Mouse (Mus musculus): ENCODE results near the gene Cmss1. TPM values are rescaled to one million over a fixed set of nuclear protein-coding genes. Genes with fewer than 3 reads are reported as not detected.
"Not testable (repeated sequence)": the region's sequence is repeated elsewhere in the genome, so short reads cannot be mapped to it uniquely, and the experiment has no call there.

Gene Cmss1
- polyA plus RNA-seq, 1 experiment from 2014 or later, result 40.5 TPM

GRCm38 (mm10) chr16:57416049-57416448 lies 190.6 kb downstream of the Cmss1 start:
- H3K9me3 ChIP-seq (replicated peaks), result no peaks in the 10 kb centered on the region
- H3K9ac ChIP-seq, result no peak overlapping the region
- H3K4me3 ChIP-seq, result no peak overlapping the region
- no peaks in the 10 kb centered on the region for H3K36me3 ChIP-seq
- ATAC-seq (ENCODE audit: low FRiP score), result no peak
- no peaks in the 10 kb centered on the region for H3K4me1 ChIP-seq
- no peak overlapping the region for H3K4me2 ChIP-seq (replicated peaks)
- H3K27me3 ChIP-seq, result no peaks in the 10 kb centered on the region
- H3K27ac ChIP-seq, result no peak overlapping the region
- 47% methylated on average over 2 of the region's 2 CpGs for WGBS

DNA sequence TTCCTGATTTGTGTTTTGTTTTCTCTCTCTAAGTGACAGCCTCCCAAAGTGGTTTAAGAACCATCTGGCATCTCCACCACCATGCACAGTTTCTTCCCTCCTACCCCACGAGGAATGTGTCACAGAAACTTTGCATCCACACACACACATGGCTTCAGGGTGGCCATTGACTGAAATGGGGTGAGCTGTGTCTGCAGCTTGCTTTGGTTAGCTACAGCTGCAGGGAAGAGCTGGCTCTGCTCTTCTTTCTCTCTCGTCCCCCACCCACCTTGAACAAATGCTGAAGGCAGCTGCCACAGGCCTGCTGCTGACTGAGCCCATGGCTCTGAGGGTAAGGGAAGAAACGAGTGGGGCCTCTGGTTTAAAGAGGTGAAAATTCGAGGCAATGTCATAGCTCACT lies 193.9 kb downstream of the Cmss1 start:
- Histone ChIP-seq H3K4me2 (replicated peaks) (no peak overlapping the region), H3K4me3 (no peak overlapping the region), H3K9ac (no peak overlapping the region), H3K4me1 (no peaks in the 10 kb centered on the region), H3K27ac (no peak overlapping the region), H3K27me3 (no peaks in the 10 kb centered on the region), H3K9me3 (replicated peaks) (no peaks in the 10 kb centered on the region), H3K36me3 (no peaks in the 10 kb centered on the region)
- ATAC-seq (ENCODE audit: low FRiP score), result no peak
- 47% methylated on average over 4 of the region's 4 CpGs for WGBS

DNA sequence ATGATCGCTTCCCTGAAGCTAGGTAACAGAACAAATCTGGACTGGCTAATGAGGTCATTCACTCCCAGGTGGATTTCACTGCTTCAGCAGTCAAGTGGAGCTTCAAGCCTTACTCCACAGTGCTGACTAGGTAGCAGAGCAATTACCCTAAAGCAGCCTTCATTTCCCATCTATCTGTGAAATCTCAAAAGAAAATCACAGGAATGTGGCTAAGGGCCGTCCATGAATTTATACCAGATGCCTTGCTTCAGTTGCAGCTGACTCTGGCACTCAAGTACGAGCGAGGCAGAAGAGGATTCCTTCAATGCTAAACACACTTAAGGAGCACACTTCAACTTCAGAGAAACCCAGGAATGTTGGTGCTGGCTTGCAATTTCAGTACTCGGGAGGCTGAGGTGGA lies 202.8 kb downstream of the Cmss1 start:
- Histone ChIP-seq H3K9me3 (replicated peaks) (no peaks in the 10 kb centered on the region), H3K4me2 (replicated peaks) (no peak overlapping the region), H3K4me3 (no peak overlapping the region), H3K4me1 (no peaks in the 10 kb centered on the region), H3K27me3 (no peaks in the 10 kb centered on the region), H3K9ac (no peak overlapping the region), H3K36me3 (no peaks in the 10 kb centered on the region), H3K27ac (no peak overlapping the region)
- 68% methylated on average over 5 of the region's 5 CpGs for WGBS
- no peak for ATAC-seq (ENCODE audit: low FRiP score)

DNA sequence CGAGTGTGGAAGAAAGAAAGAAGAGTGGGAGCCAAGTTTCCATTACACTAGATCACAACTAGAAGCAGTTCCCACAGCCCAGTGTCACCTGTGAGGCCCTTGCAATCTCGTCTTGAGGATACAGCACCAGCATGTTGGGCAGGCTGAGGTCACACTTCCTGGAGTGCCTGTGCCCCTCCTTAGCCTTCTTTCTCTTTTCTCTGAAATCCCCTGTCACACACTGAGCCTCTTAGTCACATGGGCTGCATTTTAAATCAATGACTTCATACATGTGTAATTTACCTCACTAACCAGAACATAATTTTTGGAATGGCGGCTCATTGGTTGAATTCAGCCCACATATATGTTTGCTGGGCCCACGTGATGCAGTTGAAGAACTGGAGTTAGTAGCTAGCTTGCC lies 203.8 kb downstream of the Cmss1 start:
- H3K9me3 ChIP-seq (replicated peaks), result no peaks in the 10 kb centered on the region
- WGBS, result 82% methylated on average over 4 of the region's 4 CpGs
- no peak overlapping the region for H3K27ac ChIP-seq
- no peak overlapping the region for H3K4me3 ChIP-seq
- H3K4me2 ChIP-seq (replicated peaks), result no peak overlapping the region
- no peaks in the 10 kb centered on the region for H3K36me3 ChIP-seq
- no peaks in the 10 kb centered on the region for H3K4me1 ChIP-seq
- no peaks in the 10 kb centered on the region for H3K27me3 ChIP-seq
- ATAC-seq (ENCODE audit: low FRiP score), result no peak
- no peak overlapping the region for H3K9ac ChIP-seq

DNA sequence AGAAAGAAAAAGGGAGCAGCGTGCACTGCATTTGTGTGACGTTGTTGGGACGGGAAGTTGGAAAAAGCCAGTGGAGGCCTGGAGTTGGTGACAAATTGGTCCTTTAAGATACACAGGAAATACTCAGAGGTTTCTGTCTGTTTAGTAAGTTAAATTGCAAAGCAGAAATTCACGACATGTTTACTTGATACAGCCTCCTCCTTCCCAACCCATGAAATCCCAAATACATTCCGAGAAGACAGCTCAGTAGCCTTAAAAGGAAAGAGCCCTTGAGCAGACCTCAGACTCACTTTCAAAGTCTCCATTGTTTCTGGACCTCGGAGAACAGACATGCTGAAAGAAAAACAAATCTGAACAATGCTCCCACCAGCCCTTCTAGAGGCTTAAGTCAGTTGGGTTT lies 205.0 kb downstream of the Cmss1 start:
- Histone ChIP-seq H3K4me1 (no peaks in the 10 kb centered on the region), H3K9ac (no peak overlapping the region), H3K4me2 (replicated peaks) (no peak overlapping the region), H3K36me3 (no peaks in the 10 kb centered on the region), H3K9me3 (replicated peaks) (no peaks in the 10 kb centered on the region), H3K27me3 (no peaks in the 10 kb centered on the region), H3K27ac (no peak overlapping the region), H3K4me3 (no peak overlapping the region)
- WGBS, result 56% methylated on average over 6 of the region's 6 CpGs
- ATAC-seq (ENCODE audit: low FRiP score), result no peak

DNA sequence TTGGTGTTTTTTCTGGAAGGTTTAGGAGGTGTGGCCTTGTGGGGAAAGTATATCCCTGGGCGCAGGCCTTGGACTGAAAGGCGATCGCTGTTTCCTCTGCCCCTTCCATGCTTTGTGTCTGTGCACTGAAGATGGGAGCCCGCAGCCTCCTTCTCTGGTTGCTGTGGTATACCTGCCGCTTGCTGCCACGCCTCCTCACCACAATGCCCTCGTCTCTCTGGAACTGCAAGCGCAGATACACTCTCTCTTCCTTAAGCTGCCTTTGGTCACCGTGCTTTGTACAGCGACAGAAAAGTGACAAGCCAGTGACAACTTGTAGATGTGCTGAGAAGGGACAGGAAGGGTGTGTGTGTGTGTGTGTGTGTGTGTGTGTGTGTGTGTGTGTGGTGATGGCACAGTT lies 207.1 kb downstream of the Cmss1 start:
- no peak overlapping the region for H3K27ac ChIP-seq
- no peaks in the 10 kb centered on the region for H3K27me3 ChIP-seq
- no peaks in the 10 kb centered on the region for H3K36me3 ChIP-seq
- ATAC-seq (ENCODE audit: low FRiP score), result no peak
- H3K4me3 ChIP-seq, result no peak overlapping the region
- H3K4me2 ChIP-seq (replicated peaks), result no peak overlapping the region
- 87% methylated on average over 10 of the region's 10 CpGs for WGBS
- H3K9ac ChIP-seq, result no peak overlapping the region
- no peaks in the 10 kb centered on the region for H3K4me1 ChIP-seq
- H3K9me3 ChIP-seq (replicated peaks), result no peaks in the 10 kb centered on the region

- H3K9ac ChIP-seq, result no peak overlapping the region
- H3K4me3 ChIP-seq, result no peak overlapping the region
- 65% methylated on average over 18 of the region's 18 CpGs for WGBS
- H3K27me3 ChIP-seq, result no peaks in the 10 kb centered on the region
- H3K4me1 ChIP-seq, result no peaks in the 10 kb centered on the region
- 0 out of 2 replicates have a peak, but pooled peaks have one; percentile 38 for ATAC-seq (ENCODE audit: low FRiP score)
- no peak overlapping the region for H3K4me2 ChIP-seq (replicated peaks)
- H3K9me3 ChIP-seq (replicated peaks), result no peaks in the 10 kb centered on the region
- H3K36me3 ChIP-seq, result no peaks in the 10 kb centered on the region
- no peak overlapping the region for H3K27ac ChIP-seq
Observed at GRCm38 (mm10) chr16:57398387-57399214, 208.1 kb downstream of the Cmss1 start.

DNA sequence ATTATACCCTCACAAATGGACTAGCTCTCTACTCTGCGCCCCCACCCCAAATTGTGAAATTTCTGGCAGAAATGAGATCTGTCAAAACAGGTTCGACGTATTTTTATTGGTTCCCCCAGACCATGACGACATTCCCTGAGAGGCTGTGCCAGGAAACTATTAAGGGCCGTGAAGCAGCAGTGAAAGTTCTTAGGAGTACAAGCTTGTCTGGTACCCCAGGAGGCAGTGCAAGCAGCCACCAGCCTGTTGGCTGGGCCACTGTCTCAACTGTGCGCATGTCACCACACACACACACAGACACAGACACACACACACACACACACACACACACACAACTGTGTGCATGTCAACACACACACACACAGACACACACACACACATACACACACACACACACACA lies 208.8 kb downstream of the Cmss1 start:
- WGBS, result 87% methylated on average over 6 of the region's 6 CpGs
- Histone ChIP-seq H3K9ac (no peak overlapping the region), H3K27me3 (no peaks in the 10 kb centered on the region), H3K4me2 (replicated peaks) (no peak overlapping the region), H3K9me3 (replicated peaks) (no peaks in the 10 kb centered on the region), H3K4me3 (no peak overlapping the region), H3K27ac (no peak overlapping the region), H3K4me1 (no peaks in the 10 kb centered on the region), H3K36me3 (no peaks in the 10 kb centered on the region)
- no peak for ATAC-seq (ENCODE audit: low FRiP score)

GRCm38 (mm10) chr16:57396249-57396648 lies 210.4 kb downstream of the Cmss1 start:
- Histone ChIP-seq H3K27me3 (no peaks in the 10 kb centered on the region), H3K27ac (no peak overlapping the region), H3K4me1 (no peaks in the 10 kb centered on the region), H3K9me3 (replicated peaks) (no peaks in the 10 kb centered on the region), H3K4me3 (no peak overlapping the region), H3K4me2 (replicated peaks) (no peak overlapping the region), H3K9ac (no peak overlapping the region), H3K36me3 (no peaks in the 10 kb centered on the region)
- no peak for ATAC-seq (ENCODE audit: low FRiP score)
- WGBS, result 77% methylated on average over 6 of the region's 6 CpGs

GRCm38 (mm10) chr16:57393161-57393560 lies 213.5 kb downstream of the Cmss1 start:
- ATAC-seq (ENCODE audit: low FRiP score), result no peak
- WGBS, result 72% methylated on average over 11 of the region's 11 CpGs

GRCm38 (mm10) chr16:57392461-57392860 lies 214.2 kb downstream of the Cmss1 start:
- Histone ChIP-seq H3K4me2 (replicated peaks) (no peak overlapping the region), H3K4me1 (no peaks in the 10 kb centered on the region), H3K27ac (no peak overlapping the region), H3K36me3 (no peaks in the 10 kb centered on the region), H3K27me3 (no peaks in the 10 kb centered on the region), H3K9ac (no peak overlapping the region), H3K9me3 (replicated peaks) (no peaks in the 10 kb centered on the region), H3K4me3 (no peak overlapping the region)
- 76% methylated on average over 2 of the region's 2 CpGs for WGBS
- no peak for ATAC-seq (ENCODE audit: low FRiP score)

More at GRCm38 (mm10) chr16:57393161-57393560, 213.5 kb downstream of the Cmss1 start:
- no peak overlapping the region for H3K9ac ChIP-seq
- no peaks in the 10 kb centered on the region for H3K27me3 ChIP-seq
- H3K27ac ChIP-seq, result no peak overlapping the region
- no peaks in the 10 kb centered on the region for H3K9me3 ChIP-seq (replicated peaks)
- no peaks in the 10 kb centered on the region for H3K4me1 ChIP-seq
- no peak overlapping the region for H3K4me2 ChIP-seq (replicated peaks)
- no peaks in the 10 kb centered on the region for H3K36me3 ChIP-seq
- H3K4me3 ChIP-seq, result no peak overlapping the region

- not testable (repeated sequence) for ATAC-seq (ENCODE audit: low FRiP score); H3K4me3 ChIP-seq; H3K9me3 ChIP-seq (replicated peaks); H3K9ac ChIP-seq; H3K36me3 ChIP-seq; H3K4me2 ChIP-seq (replicated peaks); H3K27me3 ChIP-seq; H3K27ac ChIP-seq; H3K4me1 ChIP-seq
- 37% methylated on average over 29 of the region's 39 CpGs for WGBS
Observed at GRCm38 (mm10) chr16:57391171-57391570, 215.5 kb downstream of the Cmss1 start.

DNA sequence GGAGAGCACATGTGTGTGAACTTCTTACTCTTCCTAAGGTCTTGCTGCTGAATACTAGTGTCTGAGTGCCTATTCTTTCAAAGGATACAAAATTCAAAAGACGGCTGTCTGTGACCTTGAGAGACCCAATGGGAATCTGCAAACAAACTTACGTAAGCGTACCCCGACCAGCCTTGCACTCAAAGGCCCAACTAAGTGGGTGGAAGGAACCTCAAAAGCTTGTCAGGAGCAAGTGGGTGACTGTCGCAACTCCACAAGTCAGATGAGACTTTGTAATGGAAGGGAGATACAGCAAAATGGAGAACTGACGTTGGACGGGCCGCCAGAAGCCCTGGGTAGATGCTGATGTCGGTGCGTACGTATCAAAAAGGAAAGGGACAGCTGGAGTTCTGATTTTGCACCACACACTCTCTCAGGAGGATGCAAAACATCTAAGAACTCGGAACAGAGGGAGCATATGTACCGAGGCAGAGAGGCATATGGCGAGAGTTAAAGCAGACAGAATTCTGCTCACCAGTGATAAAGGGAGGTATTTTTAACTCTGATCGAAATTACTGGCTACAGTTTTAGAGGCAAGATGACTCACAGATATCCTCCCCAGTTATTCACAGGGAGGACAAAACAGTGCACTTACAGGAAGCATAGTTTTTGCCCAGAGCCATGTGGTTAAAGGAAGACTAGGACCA lies 217.0 kb downstream of the Cmss1 start:
- no peak overlapping the region for H3K27ac ChIP-seq
- ATAC-seq (ENCODE audit: low FRiP score), result no peak
- H3K27me3 ChIP-seq, result no peaks in the 10 kb centered on the region
- no peaks in the 10 kb centered on the region for H3K4me1 ChIP-seq
- no peak overlapping the region for H3K4me3 ChIP-seq
- H3K4me2 ChIP-seq (replicated peaks), result no peak overlapping the region
- H3K9ac ChIP-seq, result no peak overlapping the region
- H3K36me3 ChIP-seq, result no peaks in the 10 kb centered on the region
- 90% methylated on average over 15 of the region's 15 CpGs for WGBS
- H3K9me3 ChIP-seq (replicated peaks), result no peaks in the 10 kb centered on the region

All from hindbrain, embryonic 12.5 days (tissue).